Mouse (Mus musculus): ENCODE results near the gene Plac8. TPM values are rescaled to one million over a fixed set of nuclear protein-coding genes. Genes with fewer than 3 reads are reported as not detected.

The Plac8 gene
- polyA plus RNA-seq, 1 experiment: 22.1 TPM

- H3K36me3 ChIP-seq (ENCODE audit: control insufficient read depth, insufficient read depth, low read length, poor library complexity, severe bottlenecking): no peaks in the 10 kb centered on the region
- H3K27me3 ChIP-seq (ENCODE audit: control insufficient read depth, insufficient read depth, low read length, poor library complexity, severe bottlenecking): no peaks in the 10 kb centered on the region
- H3K9me3 ChIP-seq (replicated peaks; ENCODE audit: control insufficient read depth, insufficient read depth, low read length, poor library complexity, severe bottlenecking): no peaks in the 10 kb centered on the region
- no peak for TF ChIP-seq CTCF (IDR thresholded peaks at IDR 0.05; ENCODE audit: low read depth, low read length)
- no peak for TF ChIP-seq POLR2A (IDR thresholded peaks at IDR 0.05; ENCODE audit: insufficient read depth, low read length)
- TF ChIP-seq EP300 (IDR thresholded peaks at IDR 0.05; ENCODE audit: insufficient read depth, low read depth, low read length): no peak
- no peak overlapping the region for H3K9ac ChIP-seq (ENCODE audit: low read depth, poor library complexity, severe bottlenecking)
- H3K4me1 ChIP-seq (ENCODE audit: control insufficient read depth, insufficient read depth, low read length): no peaks in the 10 kb centered on the region
- no peak overlapping the region for H3K4me3 ChIP-seq (ENCODE audit: low read depth, low read length)
- no peak overlapping the region for H3K27ac ChIP-seq (ENCODE audit: insufficient read depth, low read length)
Observed at GRCm38 (mm10) chr5:100557019-100557418, 15.0 kb downstream of the Plac8 start.

GRCm38 (mm10) chr5:100553426-100553825 is 18.6 kb downstream of the Plac8 start:
- H3K27ac ChIP-seq (ENCODE audit: insufficient read depth, low read length): no peak overlapping the region
- H3K4me3 ChIP-seq (ENCODE audit: low read depth, low read length): no peak overlapping the region
- TF ChIP-seq POLR2A (IDR thresholded peaks at IDR 0.05; ENCODE audit: insufficient read depth, low read length) (no peak), EP300 (IDR thresholded peaks at IDR 0.05; ENCODE audit: insufficient read depth, low read depth, low read length) (no peak), CTCF (IDR thresholded peaks at IDR 0.05; ENCODE audit: low read depth, low read length) (no peak)
- no peak overlapping the region for H3K9ac ChIP-seq (ENCODE audit: low read depth, poor library complexity, severe bottlenecking)
- no peaks in the 10 kb centered on the region for H3K9me3 ChIP-seq (replicated peaks; ENCODE audit: control insufficient read depth, insufficient read depth, low read length, poor library complexity, severe bottlenecking)
- H3K4me1 ChIP-seq (ENCODE audit: control insufficient read depth, insufficient read depth, low read length): no peaks in the 10 kb centered on the region
- 0 out of 2 replicates have a peak, but pooled peaks cover 8% of the 10 kb centered on the region for H3K36me3 ChIP-seq (ENCODE audit: control insufficient read depth, insufficient read depth, low read length, poor library complexity, severe bottlenecking)
- H3K27me3 ChIP-seq (ENCODE audit: control insufficient read depth, insufficient read depth, low read length, poor library complexity, severe bottlenecking): no peaks in the 10 kb centered on the region

- H3K27ac ChIP-seq (ENCODE audit: insufficient read depth, low read length): no peak overlapping the region
- H3K4me3 ChIP-seq (ENCODE audit: low read depth, low read length): no peak overlapping the region
- no peak overlapping the region for H3K9ac ChIP-seq (ENCODE audit: low read depth, poor library complexity, severe bottlenecking)
- H3K9me3 ChIP-seq (replicated peaks; ENCODE audit: control insufficient read depth, insufficient read depth, low read length, poor library complexity, severe bottlenecking): no peaks in the 10 kb centered on the region
- H3K36me3 ChIP-seq (ENCODE audit: control insufficient read depth, insufficient read depth, low read length, poor library complexity, severe bottlenecking): peaks cover 17% of the 10 kb centered on the region
- H3K27me3 ChIP-seq (ENCODE audit: control insufficient read depth, insufficient read depth, low read length, poor library complexity, severe bottlenecking): no peaks in the 10 kb centered on the region
- TF ChIP-seq CTCF (IDR thresholded peaks at IDR 0.05; ENCODE audit: low read depth, low read length): no peak
- TF ChIP-seq POLR2A (IDR thresholded peaks at IDR 0.05; ENCODE audit: insufficient read depth, low read length): no peak
- TF ChIP-seq EP300 (IDR thresholded peaks at IDR 0.05; ENCODE audit: insufficient read depth, low read depth, low read length): no peak
- no peaks in the 10 kb centered on the region for H3K4me1 ChIP-seq (ENCODE audit: control insufficient read depth, insufficient read depth, low read length)
Observed at GRCm38 (mm10) chr5:100551952-100552351, 20.1 kb downstream of the Plac8 start.

GRCm38 (mm10) chr5:100550151-100550550 is 21.9 kb downstream of the Plac8 start:
- Histone ChIP-seq H3K9me3 (replicated peaks; ENCODE audit: control insufficient read depth, insufficient read depth, low read length, poor library complexity, severe bottlenecking) (no peaks in the 10 kb centered on the region), H3K27me3 (ENCODE audit: control insufficient read depth, insufficient read depth, low read length, poor library complexity, severe bottlenecking) (no peaks in the 10 kb centered on the region), H3K27ac (ENCODE audit: insufficient read depth, low read length) (no peak overlapping the region), H3K36me3 (ENCODE audit: control insufficient read depth, insufficient read depth, low read length, poor library complexity, severe bottlenecking) (peaks cover 22% of the 10 kb centered on the region), H3K4me3 (ENCODE audit: low read depth, low read length) (no peak overlapping the region), H3K4me1 (ENCODE audit: control insufficient read depth, insufficient read depth, low read length) (no peaks in the 10 kb centered on the region), H3K9ac (ENCODE audit: low read depth, poor library complexity, severe bottlenecking) (no peak overlapping the region)
- no peak for TF ChIP-seq CTCF (IDR thresholded peaks at IDR 0.05; ENCODE audit: low read depth, low read length)
- TF ChIP-seq POLR2A (IDR thresholded peaks at IDR 0.05; ENCODE audit: insufficient read depth, low read length): no peak
- no peak for TF ChIP-seq EP300 (IDR thresholded peaks at IDR 0.05; ENCODE audit: insufficient read depth, low read depth, low read length)

GRCm38 (mm10) chr5:100549311-100549710 is 22.7 kb downstream of the Plac8 start:
- Histone ChIP-seq H3K27me3 (ENCODE audit: control insufficient read depth, insufficient read depth, low read length, poor library complexity, severe bottlenecking) (no peaks in the 10 kb centered on the region), H3K36me3 (ENCODE audit: control insufficient read depth, insufficient read depth, low read length, poor library complexity, severe bottlenecking) (peaks cover 22% of the 10 kb centered on the region), H3K4me1 (ENCODE audit: control insufficient read depth, insufficient read depth, low read length) (no peaks in the 10 kb centered on the region), H3K9ac (ENCODE audit: low read depth, poor library complexity, severe bottlenecking) (no peak overlapping the region), H3K4me3 (ENCODE audit: low read depth, low read length) (no peak overlapping the region), H3K9me3 (replicated peaks; ENCODE audit: control insufficient read depth, insufficient read depth, low read length, poor library complexity, severe bottlenecking) (no peaks in the 10 kb centered on the region), H3K27ac (ENCODE audit: insufficient read depth, low read length) (no peak overlapping the region)
- no peak for TF ChIP-seq POLR2A (IDR thresholded peaks at IDR 0.05; ENCODE audit: insufficient read depth, low read length)

- H3K27me3 ChIP-seq (ENCODE audit: control insufficient read depth, insufficient read depth, low read length, poor library complexity, severe bottlenecking): no peaks in the 10 kb centered on the region
- no peaks in the 10 kb centered on the region for H3K9me3 ChIP-seq (replicated peaks; ENCODE audit: control insufficient read depth, insufficient read depth, low read length, poor library complexity, severe bottlenecking)
- TF ChIP-seq EP300 (IDR thresholded peaks at IDR 0.05; ENCODE audit: insufficient read depth, low read depth, low read length) (no peak), CTCF (IDR thresholded peaks at IDR 0.05; ENCODE audit: low read depth, low read length) (no peak), POLR2A (IDR thresholded peaks at IDR 0.05; ENCODE audit: insufficient read depth, low read length) (no peak)
- H3K27ac ChIP-seq (ENCODE audit: insufficient read depth, low read length): no peak overlapping the region
- H3K4me1 ChIP-seq (ENCODE audit: control insufficient read depth, insufficient read depth, low read length): no peaks in the 10 kb centered on the region
- no peak overlapping the region for H3K4me3 ChIP-seq (ENCODE audit: low read depth, low read length)
- peaks cover 25% of the 10 kb centered on the region for H3K36me3 ChIP-seq (ENCODE audit: control insufficient read depth, insufficient read depth, low read length, poor library complexity, severe bottlenecking)
- H3K9ac ChIP-seq (ENCODE audit: low read depth, poor library complexity, severe bottlenecking): no peak overlapping the region
Observed at GRCm38 (mm10) chr5:100548236-100548635, 23.8 kb downstream of the Plac8 start.

All from ES-Bruce4 (cell line).